Mouse (Mus musculus): ENCODE measurements around the gene Hnrnpab.

DNA sequence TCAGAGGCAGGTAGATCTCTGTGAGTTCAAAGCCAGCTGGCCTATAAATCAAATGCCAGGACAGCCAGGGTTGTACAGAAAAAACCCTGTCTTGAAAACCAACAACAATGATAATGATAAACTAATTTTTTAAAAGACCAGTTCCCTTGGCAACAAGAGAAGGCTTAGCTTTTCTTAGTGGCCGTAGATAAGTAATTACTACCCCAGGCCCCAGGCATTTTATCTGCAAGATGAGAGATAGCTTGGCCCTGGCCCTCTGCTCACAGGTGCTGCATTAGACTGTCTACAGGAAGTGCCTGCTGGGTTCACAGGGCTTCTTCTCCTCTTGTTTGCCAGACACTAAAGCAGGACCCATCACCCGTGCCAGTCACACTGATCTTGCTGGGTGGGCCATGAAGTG is 51.6 kb downstream of the Hnrnpab start:
- TF ChIP-seq POLR2A (IDR thresholded peaks at IDR 0.05; ENCODE audit: borderline replicate concordance, extremely low read depth, insufficient read depth, insufficient read length, poor library complexity, severe bottlenecking) = no peak
- no peak for TF ChIP-seq CTCF (IDR thresholded peaks at IDR 0.05; ENCODE audit: borderline replicate concordance, extremely low read depth, insufficient read depth, insufficient read length)
